Comparison of ENCODE assay signal across 14 mouse cellular contexts in the genomic region with DNA sequence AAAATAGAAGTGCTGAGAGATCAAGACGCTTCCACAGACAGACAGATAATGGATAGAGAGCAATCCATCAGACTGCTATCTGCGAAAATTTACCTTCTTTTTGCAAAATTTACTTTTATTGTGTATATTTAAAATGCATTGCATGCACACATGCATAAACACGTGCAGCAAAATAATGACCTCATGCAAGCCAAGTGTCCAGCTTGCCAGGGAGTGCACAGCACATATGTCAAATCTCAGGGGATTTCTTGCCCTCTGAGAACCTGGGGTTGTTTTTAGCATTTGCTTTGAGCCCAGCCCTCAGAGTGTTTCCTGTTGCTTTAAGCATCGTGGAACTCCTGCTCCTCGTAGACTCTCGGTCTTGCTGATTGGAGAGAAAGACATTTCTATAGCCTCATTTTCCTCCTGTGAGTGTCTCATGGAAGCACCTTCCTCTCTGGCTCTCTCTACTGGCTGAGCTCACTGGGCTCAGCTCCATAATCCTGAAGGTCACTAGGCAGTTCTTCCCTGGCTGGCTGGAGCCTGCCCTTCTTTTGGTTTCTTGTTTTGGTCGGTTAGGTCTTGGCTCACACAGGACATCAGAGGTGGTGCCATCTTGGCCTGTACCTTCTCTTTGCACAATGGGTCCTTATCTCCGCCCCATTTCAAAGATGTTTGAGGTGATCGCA.
A peak's percentile ranks its signal among the peaks of the same experiment; 100 is the strongest.
DNase-seq lines count a peak whose midpoint lies in the region; ATAC-seq lines count a peak whose summit lies in the region.
"Had no signal": no experiment of that assay in that cellular context is flagged by ENCODE, and none has a peak within 500 bp of the region (broad histone marks: within the 10 kb centered on the region; RNA-seq: fewer than 3 reads in every experiment).

No protein-coding gene starts in this region.

- WGBS in kidney, embryonic 14.5 days = 70% methylated on average over 9 of the region's 9 CpGs
- WGBS in limb, embryonic 10.5 days = 85% methylated on average over 9 of the region's 9 CpGs
- 82% methylated on average over 9 of the region's 9 CpGs for WGBS in forebrain, embryonic 13.5 days

- H3K4me3 ChIP-seq in kidney, embryonic 14.5 days (ENCODE audit: low read length) = no peak overlapping the region
- H3K4me3 ChIP-seq in limb, embryonic 10.5 days = no peak overlapping the region
- H3K4me3 ChIP-seq in forebrain, embryonic 13.5 days = no peak overlapping the region
- H3K4me3 ChIP-seq: midbrain, embryonic 12.5 days had no signal

- H3K9me3 ChIP-seq in kidney, embryonic 14.5 days (ENCODE audit: control insufficient read depth, low read length) = no peaks in the 10 kb centered on the region
- H3K9me3 ChIP-seq in limb, embryonic 10.5 days (replicated peaks) = no peaks in the 10 kb centered on the region
- H3K9me3 ChIP-seq in forebrain, embryonic 13.5 days (replicated peaks) = no peaks in the 10 kb centered on the region
- H3K9me3 ChIP-seq: G1E; midbrain, embryonic 12.5 days had no signal

- no peaks in the 10 kb centered on the region for H3K36me3 ChIP-seq in kidney, embryonic 14.5 days (ENCODE audit: control insufficient read depth, insufficient read depth, low read length)
- no peaks in the 10 kb centered on the region for H3K36me3 ChIP-seq in limb, embryonic 10.5 days
- no peaks in the 10 kb centered on the region for H3K36me3 ChIP-seq in forebrain, embryonic 13.5 days (ENCODE audit: poor library complexity, severe bottlenecking)
- H3K36me3 ChIP-seq: G1E; midbrain, embryonic 12.5 days had no signal

- DNase-seq in kidney, adult 11 months = peak; percentile 29
- DNase-seq in kidney, postnatal 10 days = no peak
- DNase-seq in adrenal gland, postnatal 14 days = peak; percentile 73
- DNase-seq in cerebellum, adult 11-12 months = peak; percentile 77
- DNase-seq in retina, embryonic 14.5 days (ENCODE audit: low spot score) = no peak
- DNase-seq in limb, embryonic 10.5 days (ENCODE audit: low spot score) = no peak
- DNase-seq: spleen, adult 18-20 months had no signal

- H3K4me2 ChIP-seq in kidney, embryonic 14.5 days (replicated peaks; ENCODE audit: low read depth, low read length) = no peak overlapping the region
- no peak overlapping the region for H3K4me2 ChIP-seq in forebrain, embryonic 13.5 days
- H3K4me2 ChIP-seq: midbrain, embryonic 12.5 days had no signal

- ATAC-seq in kidney, embryonic 14.5 days (ENCODE audit: low FRiP score, low TSS enrichment) = no peak
- no peak for ATAC-seq in forebrain, embryonic 13.5 days
- ATAC-seq: forebrain, embryonic 16.5 days; hindbrain, postnatal 0 days had no signal

- H3K27me3 ChIP-seq in kidney, embryonic 14.5 days (ENCODE audit: control insufficient read depth, insufficient read depth, low read length) = no peaks in the 10 kb centered on the region
- H3K27me3 ChIP-seq in limb, embryonic 10.5 days (ENCODE audit: low read depth, poor library complexity, severe bottlenecking) = no peaks in the 10 kb centered on the region
- H3K27me3 ChIP-seq in forebrain, embryonic 13.5 days = no peaks in the 10 kb centered on the region
- H3K27me3 ChIP-seq: midbrain, embryonic 12.5 days had no signal

- peaks cover 6% of the 10 kb centered on the region; the same call in 1 of the 2 replicates for H3K4me1 ChIP-seq in kidney, embryonic 14.5 days (ENCODE audit: control insufficient read depth, insufficient read depth, low read length)
- H3K4me1 ChIP-seq in limb, embryonic 10.5 days = no peaks in the 10 kb centered on the region
- no peaks in the 10 kb centered on the region for H3K4me1 ChIP-seq in forebrain, embryonic 13.5 days
- H3K4me1 ChIP-seq: midbrain, embryonic 12.5 days had no signal

- no peak overlapping the region for H3K9ac ChIP-seq in kidney, embryonic 14.5 days (ENCODE audit: low read depth, low read length)
- no peak overlapping the region for H3K9ac ChIP-seq in forebrain, embryonic 13.5 days
- H3K9ac ChIP-seq: liver, embryonic 14.5 days; midbrain, embryonic 12.5 days had no signal

- peak overlapping the region; percentile 1; the same call in 1 of the 2 replicates for H3K27ac ChIP-seq in kidney, embryonic 14.5 days (ENCODE audit: low read depth, low read length)
- no peak overlapping the region for H3K27ac ChIP-seq in limb, embryonic 10.5 days
- no peak overlapping the region for H3K27ac ChIP-seq in forebrain, embryonic 13.5 days
- H3K27ac ChIP-seq: hindbrain, postnatal 0 days; liver, embryonic 14.5 days; midbrain, embryonic 12.5 days had no signal

Comparison
In these comparisons a context has a peak if more than half of its experiments do, and no peak if none do; other contexts are left out.
1. DNase-seq: peak in kidney, adult 11 months (single experiment), adrenal gland, postnatal 14 days (single experiment) and cerebellum, adult 11-12 months (single experiment); none in kidney, postnatal 10 days (single experiment), retina, embryonic 14.5 days (single experiment) and limb, embryonic 10.5 days (single experiment).